Mouse (Mus musculus) brain, embryonic 14.5 days (tissue): ENCODE measurements at regions not wholly inside any gene's neighbourhood (a gene's known extent, or its start where the extent isn't known, plus 50 kb on each side); places are given as distances from the start of the nearest gene placed in this dataset.

Experiments
- DNase-seq: peaks from one replicate; pipeline ENCODE4 v3.0.0-alpha.2; 2011; ENCODE audit warnings: low read depth
- CTCF ChIP-seq: fragments of 200-500 bp; IDR thresholded peaks from 2 replicates; pipeline ENCODE4 v1.5.1; 2012; ENCODE audit warnings: inconsistent platforms, mild to moderate bottlenecking, moderate library complexity, borderline replicate concordance; ENCODE audit not compliant: insufficient read depth, insufficient read length; ENCODE audit errors: extremely low read depth
- POLR2A ChIP-seq: fragments of 200-500 bp; IDR thresholded peaks from 2 replicates; pipeline ENCODE4 v1.6.1; 2012; ENCODE audit warnings: mild to moderate bottlenecking, inconsistent platforms, borderline replicate concordance; ENCODE audit not compliant: poor library complexity, insufficient read depth, insufficient read length, severe bottlenecking; ENCODE audit errors: extremely low read depth

DNA sequence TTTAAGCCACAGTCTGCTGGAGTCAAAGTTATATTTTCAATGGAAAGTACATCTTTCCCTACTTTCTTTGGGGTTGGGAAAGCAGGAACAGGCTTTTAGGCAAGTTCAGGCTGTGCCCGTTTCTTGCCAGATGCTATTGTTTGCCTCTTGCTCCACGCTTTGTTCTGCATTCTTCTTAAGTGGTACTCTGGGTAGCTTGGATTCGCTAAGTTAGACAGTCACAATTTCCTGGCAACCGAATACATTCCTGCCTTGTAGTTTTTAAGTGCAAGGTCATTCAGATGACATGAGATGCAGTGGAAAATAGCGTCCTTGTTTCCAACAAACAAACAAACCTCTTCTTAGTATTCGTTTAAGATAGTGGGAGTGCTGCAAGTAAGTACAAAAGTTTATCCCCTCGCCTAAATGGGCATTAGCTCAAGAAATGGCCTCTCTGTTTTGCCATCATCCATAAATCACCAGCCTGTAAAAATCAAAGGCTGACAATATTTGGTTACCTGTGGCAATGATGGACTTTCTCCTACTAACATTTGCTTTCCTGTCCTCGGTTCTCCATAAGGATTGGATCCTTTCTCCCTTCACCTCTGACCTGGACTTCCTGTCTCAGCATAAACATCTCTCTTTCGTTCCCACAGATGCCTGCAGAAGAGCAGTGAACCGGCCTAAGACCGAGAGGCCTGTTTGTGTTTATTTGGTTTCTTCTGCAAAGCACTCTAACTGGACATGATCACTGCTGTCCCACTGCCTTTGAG, 485.3 kb downstream of the Slc4a3 start:
- DNase-seq, result no peak
- TF ChIP-seq CTCF, result no peak
- TF ChIP-seq POLR2A, result no peak

- no peak for TF ChIP-seq POLR2A
- no peak for TF ChIP-seq CTCF
Observed at GRCm38 (mm10) chr1:76031923-76032285, 485.8 kb downstream of the Slc4a3 start.

DNA sequence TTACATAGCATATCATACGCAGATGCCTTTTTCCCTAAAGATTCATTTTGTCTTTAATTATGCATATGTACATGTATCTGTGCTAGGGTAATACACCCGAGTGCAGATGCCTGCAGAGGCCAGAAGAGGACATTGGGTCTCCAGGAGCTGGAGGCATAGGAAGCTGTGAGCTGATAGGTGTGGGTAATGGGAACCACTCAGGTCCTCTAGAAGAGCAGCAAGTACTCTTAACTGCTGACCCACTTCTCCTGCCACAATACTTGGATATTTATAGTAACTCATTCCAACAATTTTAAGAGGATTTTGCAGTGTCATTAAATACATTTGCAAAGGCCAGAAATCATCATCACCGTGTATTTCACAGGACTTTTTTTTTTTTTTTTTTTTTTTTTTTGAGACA, 486.6 kb downstream of the Slc4a3 start:
- DNase-seq, result no peak

More at GRCm38 (mm10) chr1:76031923-76032285, 485.8 kb downstream of the Slc4a3 start:
- no peak for DNase-seq

GRCm38 (mm10) chr1:76036316-76036715, 490.2 kb downstream of the Slc4a3 start:
- TF ChIP-seq CTCF, result no peak
- no peak for TF ChIP-seq POLR2A
- DNase-seq, result no peak

More for the DNA sequence above, 486.6 kb downstream of the Slc4a3 start:
- TF ChIP-seq CTCF, result no peak
- TF ChIP-seq POLR2A, result no peak

GRCm38 (mm10) chr1:76039029-76039655, 493.1 kb downstream of the Slc4a3 start:
- DNase-seq, result peak; percentile 34
- TF ChIP-seq POLR2A (no peak), CTCF (no peak)

- TF ChIP-seq POLR2A (no peak), CTCF (no peak)
- DNase-seq, result no peak
Observed at GRCm38 (mm10) chr1:76039661-76040060, 493.6 kb downstream of the Slc4a3 start.

DNA sequence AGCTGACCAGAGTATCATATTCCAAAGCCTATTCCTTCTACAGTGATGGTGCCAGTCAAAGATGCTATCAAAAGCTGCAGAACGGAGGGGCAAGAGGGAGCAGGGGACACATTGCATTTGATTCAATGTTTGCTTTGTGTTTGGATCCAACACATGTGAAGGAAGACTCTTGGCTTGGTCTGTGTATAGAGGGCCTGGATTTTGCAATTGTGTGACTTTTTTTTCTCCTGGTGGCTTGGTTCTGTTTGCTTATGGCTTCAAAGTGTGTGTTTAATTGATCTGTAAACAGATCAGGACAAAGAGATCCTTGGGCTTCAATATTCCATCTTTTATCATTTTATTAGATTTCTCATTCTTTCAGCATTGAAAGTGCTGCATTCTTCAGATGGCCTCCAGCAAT, 504.2 kb downstream of the Slc4a3 start:
- no peak for TF ChIP-seq POLR2A
- no peak for TF ChIP-seq CTCF
- no peak for DNase-seq

DNA sequence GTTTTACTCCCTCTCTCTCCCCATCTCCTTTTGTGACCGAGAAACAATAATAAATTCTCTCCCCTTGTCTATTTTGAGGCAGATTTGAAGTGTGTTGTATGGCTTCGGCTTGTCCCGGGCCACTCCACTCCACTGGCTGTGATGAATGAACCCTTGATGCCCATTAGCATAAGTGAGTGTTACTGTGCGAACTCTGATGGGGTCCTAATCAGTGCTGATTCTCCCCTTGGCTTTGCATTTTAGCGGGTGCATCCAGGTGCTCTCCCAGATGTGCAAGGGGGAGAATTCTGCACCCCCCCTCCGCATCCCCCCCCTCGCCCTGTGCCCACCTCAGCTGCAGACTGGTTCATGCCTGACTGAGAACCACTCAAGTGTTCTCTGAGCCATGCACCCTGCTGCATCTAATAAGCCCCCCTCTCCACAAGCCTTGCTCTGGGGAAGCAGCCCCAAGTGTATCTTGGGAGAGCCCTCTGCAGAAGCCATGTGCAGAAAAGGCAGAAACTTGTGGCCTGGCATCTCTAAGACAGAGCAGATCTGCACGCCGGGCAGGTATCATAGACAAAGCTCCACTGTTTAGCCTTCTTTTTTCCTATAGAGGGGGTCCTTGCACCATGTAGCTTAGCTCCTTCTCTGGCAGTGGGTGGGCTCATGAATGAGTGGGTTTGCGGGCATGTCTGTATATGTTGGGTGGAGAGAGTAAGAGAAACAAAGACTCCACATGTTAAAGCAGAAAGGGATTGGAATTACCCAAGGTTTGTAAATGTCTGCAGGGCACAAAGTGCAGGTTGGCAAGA, 507.5 kb downstream of the Slc4a3 start:
- peak; percentile 56 for DNase-seq
- TF ChIP-seq POLR2A (no peak), CTCF (no peak)

DNA sequence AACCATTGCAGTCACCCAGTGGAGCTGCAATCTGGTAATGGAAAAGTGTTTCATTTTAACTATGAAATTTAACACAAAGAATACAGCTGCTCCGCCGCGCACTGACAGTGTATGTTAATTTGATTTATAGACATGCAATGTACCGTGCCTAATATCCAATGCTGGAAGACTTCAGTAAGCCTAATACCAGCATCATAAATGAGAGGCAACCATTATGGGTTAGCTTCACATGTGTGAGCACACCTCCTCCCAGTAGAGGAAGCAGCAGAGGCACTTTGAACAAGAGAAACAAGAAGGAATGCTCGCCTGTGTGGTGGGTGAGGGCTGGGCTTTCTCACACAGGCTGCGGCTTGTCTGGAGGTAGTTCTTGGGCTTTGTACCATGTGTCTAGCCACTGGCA, 519.7 kb downstream of the Slc4a3 start:
- TF ChIP-seq POLR2A (no peak), CTCF (no peak)
- peak; percentile 74 for DNase-seq

DNA sequence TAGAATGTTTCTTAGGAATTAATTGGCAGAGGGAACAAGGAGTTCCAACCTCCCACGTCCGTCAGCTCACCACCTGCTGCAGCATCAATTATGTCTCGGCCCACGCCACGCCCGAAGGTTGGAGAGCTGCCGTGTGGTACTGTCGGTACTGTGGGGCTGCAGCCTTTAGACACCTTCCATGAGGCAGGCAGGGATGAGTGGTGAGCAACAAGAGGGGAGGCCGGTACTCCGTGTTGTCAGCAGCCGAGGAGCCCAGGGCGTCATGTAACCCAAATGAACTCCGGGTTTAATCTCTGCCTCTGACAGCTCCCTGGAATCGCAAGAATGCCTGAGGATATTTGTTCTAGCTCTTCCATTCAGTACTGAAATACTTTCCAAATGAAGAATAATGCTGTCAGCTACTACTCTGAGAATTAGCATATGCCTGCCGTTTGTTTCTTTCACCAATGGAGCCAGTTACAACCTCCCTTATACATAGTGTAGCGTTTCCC, 524.8 kb downstream of the Slc4a3 start:
- DNase-seq, result peak; percentile 64
- TF ChIP-seq POLR2A (no peak), CTCF (no peak)

DNA sequence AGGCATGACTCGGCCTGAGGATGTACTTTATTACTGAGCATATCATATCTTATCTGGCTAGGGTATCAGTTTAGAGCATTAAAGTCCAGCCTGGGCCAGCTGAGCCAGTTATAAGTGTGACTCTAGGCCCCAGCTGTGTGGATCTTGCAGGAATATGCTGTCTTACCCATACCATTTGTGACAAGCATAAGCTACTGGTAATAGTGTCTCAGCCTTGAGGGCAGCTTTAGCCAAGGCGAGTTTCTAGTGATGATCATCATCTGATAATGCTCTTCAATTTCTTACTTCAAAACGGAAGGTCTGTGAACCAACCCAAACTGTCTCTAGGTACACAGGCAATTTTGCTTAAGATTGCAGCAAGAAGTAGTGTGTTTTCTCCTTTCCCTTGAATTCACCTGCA, 529.1 kb downstream of the Slc4a3 start:
- peak; percentile 28 for DNase-seq

GRCm38 (mm10) chr1:76075685-76076455, 529.8 kb downstream of the Slc4a3 start:
- TF ChIP-seq CTCF (no peak), POLR2A (no peak)
- DNase-seq, result peak; percentile 88

More for the DNA sequence above, 529.1 kb downstream of the Slc4a3 start:
- no peak for TF ChIP-seq POLR2A
- no peak for TF ChIP-seq CTCF
